Mouse (Mus musculus) hindbrain, embryonic 10.5 days (tissue): ENCODE measurements around the gene Spire2. TPM values are rescaled to one million over a fixed set of nuclear protein-coding genes. Genes with fewer than 3 reads are reported as not detected.

Experiments used
- DNase-seq: peaks from one replicate; pipeline ENCODE4 v3.0.0-alpha.2; 2017; ENCODE audit warnings: low spot score
- H3K27ac ChIP-seq: fragments of 300-500 bp; sonication (generic); 2 replicates; pipeline ENCODE4 v1.5.1; 2016; ENCODE audit warnings: mild to moderate bottlenecking, moderate library complexity
- H3K27me3 ChIP-seq: fragments of 300-500 bp; sonication (generic); 2 replicates; pipeline ENCODE4 v1.6.1; 2016; ENCODE audit warnings: mild to moderate bottlenecking; ENCODE audit not compliant: poor library complexity, insufficient read depth, severe bottlenecking
- H3K36me3 ChIP-seq: fragments of 300-500 bp; sonication (generic); 2 replicates; pipeline ENCODE4 v1.6.1; 2016; ENCODE audit warnings: mild to moderate bottlenecking, moderate library complexity
- H3K4me1 ChIP-seq: fragments of 300-500 bp; sonication (generic); replicated peaks from 2 replicates; pipeline ENCODE4 v1.6.1; 2016; ENCODE audit warnings: mild to moderate bottlenecking
- H3K4me3 ChIP-seq: fragments of 300-500 bp; sonication (generic); 2 replicates; pipeline ENCODE4 v1.5.1; 2016; ENCODE audit warnings: mild to moderate bottlenecking, moderate library complexity
- H3K9me3 ChIP-seq: fragments of 300-500 bp; sonication (generic); 2 replicates; pipeline ENCODE4 v1.6.1; 2016; ENCODE audit warnings: mild to moderate bottlenecking, moderate library complexity
- WGBS: fragments of 180-500 bp; shearing (Covaris S2); methylation state at CpG from one replicate; pipeline ENCODE4 v1.1.7; 2016; 5-methylcytosine and 5-hydroxymethylcytosine counted together
- polyA plus RNA-seq: library from polyadenylated mRNA; unstranded; fragments of >200 nt; fragmentation: Nextera tagmentation; extraction: Ambion mirVana; gene quantifications from 2 replicates; pipeline ENCODE4 v1.2.1, GENCODE M21; 2016

Gene Spire2
- polyA plus RNA-seq, 1 experiment from 2014 or later: 19.5 TPM

DNA sequence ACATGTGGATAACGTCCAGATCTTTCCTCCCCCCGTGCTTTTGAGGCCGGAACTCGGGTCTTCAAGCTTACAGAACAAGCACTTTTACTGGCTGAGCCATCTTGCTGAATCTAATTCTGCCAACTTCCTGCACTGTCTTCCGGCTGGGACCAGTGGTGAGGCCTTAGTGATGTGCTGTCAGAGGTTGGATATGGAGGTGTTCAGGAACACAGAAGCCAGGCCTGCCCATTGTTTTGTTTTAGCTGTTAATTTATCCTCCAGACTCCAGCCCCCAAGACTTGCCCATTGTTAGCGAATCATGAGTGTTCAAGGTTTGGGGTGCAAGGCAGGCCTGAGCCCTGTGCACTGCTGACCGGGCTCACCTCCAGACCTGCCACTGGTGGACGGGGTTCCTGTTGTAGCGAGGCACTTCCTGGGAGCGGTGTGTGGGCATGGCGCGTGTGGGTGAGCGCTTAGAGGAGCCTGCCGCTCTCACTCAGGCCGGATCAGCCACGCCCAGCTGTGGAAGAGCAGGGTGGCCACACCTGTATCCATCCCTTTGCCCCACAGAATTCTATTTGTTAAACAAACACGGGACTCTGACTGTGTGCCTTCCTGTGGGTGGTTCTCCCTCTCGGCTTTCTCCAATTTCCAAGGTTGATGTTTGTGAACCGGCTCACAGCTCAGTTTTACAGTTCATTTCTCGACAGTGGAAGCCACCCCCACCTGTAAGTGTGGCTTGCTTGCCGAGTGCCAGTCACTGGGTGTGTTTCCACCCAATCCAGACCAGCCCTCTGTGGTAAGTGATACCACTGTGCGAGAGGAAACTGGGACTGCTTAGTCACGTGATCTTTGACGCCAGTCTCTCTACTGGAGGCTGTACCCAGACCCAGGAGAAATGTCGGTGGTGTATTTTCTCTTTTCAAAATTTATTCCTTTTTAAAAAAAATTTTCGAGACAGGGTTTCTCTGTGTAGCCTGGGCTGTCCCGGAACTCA lies 8.8 kb downstream of the Spire2 start:
- H3K27ac ChIP-seq: no peak overlapping the region
- no peak overlapping the region for H3K4me3 ChIP-seq
- H3K27me3 ChIP-seq: no peaks in the 10 kb centered on the region
- H3K9me3 ChIP-seq: peaks cover 6% of the 10 kb centered on the region; the same call in 1 of the 2 replicates
- no peak for DNase-seq
- 0 out of 2 replicates have a peak, but pooled peaks cover 7% of the 10 kb centered on the region for H3K4me1 ChIP-seq
- peaks cover 18% of the 10 kb centered on the region for H3K36me3 ChIP-seq
- 86% methylated on average over 27 of the region's 27 CpGs for WGBS

GRCm38 (mm10) chr8:123342253-123342652 lies 9.7 kb downstream of the Spire2 start:
- H3K4me3 ChIP-seq: no peak overlapping the region
- H3K27me3 ChIP-seq: no peaks in the 10 kb centered on the region
- WGBS: 87% methylated on average over 8 of the region's 8 CpGs
- 0 out of 2 replicates have a peak, but pooled peaks cover 7% of the 10 kb centered on the region for H3K4me1 ChIP-seq
- no peak overlapping the region for H3K27ac ChIP-seq
- H3K9me3 ChIP-seq: peaks cover 6% of the 10 kb centered on the region; the same call in 1 of the 2 replicates
- H3K36me3 ChIP-seq: peaks cover 18% of the 10 kb centered on the region
- DNase-seq: no peak

- Histone ChIP-seq H3K4me1 (peaks cover 9% of the 10 kb centered on the region), H3K27ac (no peak overlapping the region), H3K27me3 (no peaks in the 10 kb centered on the region), H3K9me3 (peaks cover 6% of the 10 kb centered on the region; the same call in 1 of the 2 replicates), H3K4me3 (no peak overlapping the region), H3K36me3 (peaks cover 18% of the 10 kb centered on the region)
- DNase-seq: no peak
- 83% methylated on average over 7 of the region's 7 CpGs for WGBS
These were observed 10.4 kb downstream of the Spire2 start for GRCm38 (mm10) chr8:123342911-123343310.

GRCm38 (mm10) chr8:123343422-123343821 lies 10.9 kb downstream of the Spire2 start:
- H3K9me3 ChIP-seq: peaks cover 6% of the 10 kb centered on the region; the same call in 1 of the 2 replicates
- peaks cover 14% of the 10 kb centered on the region for H3K4me1 ChIP-seq
- H3K27ac ChIP-seq: no peak overlapping the region
- H3K36me3 ChIP-seq: peaks cover 23% of the 10 kb centered on the region
- 89% methylated on average over 12 of the region's 12 CpGs for WGBS
- no peak for DNase-seq
- no peak overlapping the region for H3K4me3 ChIP-seq
- H3K27me3 ChIP-seq: no peaks in the 10 kb centered on the region

DNA sequence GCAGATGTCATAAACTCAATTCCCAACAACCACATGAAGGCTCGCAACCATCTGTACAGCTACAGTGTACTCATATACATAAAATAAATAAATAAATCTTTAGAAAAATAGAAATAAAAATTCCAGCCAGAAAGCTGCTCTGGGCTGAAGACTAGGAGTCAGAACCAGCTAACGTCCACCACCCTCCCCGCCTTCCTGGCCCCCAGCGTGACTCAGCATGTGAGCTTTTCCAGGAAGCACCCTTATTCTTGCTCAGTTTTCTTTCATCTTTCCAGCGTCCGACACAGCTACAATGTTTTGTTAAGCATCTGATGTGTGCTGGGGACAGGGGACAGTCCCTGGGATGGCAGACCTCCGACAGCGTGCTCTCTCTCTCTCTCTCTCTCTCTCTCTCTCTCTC lies 12.6 kb downstream of the Spire2 start:
- no peak overlapping the region for H3K4me3 ChIP-seq
- no peaks in the 10 kb centered on the region for H3K27me3 ChIP-seq
- H3K27ac ChIP-seq: no peak overlapping the region
- 83% methylated on average over 8 of the region's 8 CpGs for WGBS
- DNase-seq: no peak
- peaks cover 23% of the 10 kb centered on the region for H3K4me1 ChIP-seq
- H3K36me3 ChIP-seq: peaks cover 22% of the 10 kb centered on the region
- H3K9me3 ChIP-seq: peaks cover under 1% of the 10 kb centered on the region; the same call in 1 of the 2 replicates

DNA sequence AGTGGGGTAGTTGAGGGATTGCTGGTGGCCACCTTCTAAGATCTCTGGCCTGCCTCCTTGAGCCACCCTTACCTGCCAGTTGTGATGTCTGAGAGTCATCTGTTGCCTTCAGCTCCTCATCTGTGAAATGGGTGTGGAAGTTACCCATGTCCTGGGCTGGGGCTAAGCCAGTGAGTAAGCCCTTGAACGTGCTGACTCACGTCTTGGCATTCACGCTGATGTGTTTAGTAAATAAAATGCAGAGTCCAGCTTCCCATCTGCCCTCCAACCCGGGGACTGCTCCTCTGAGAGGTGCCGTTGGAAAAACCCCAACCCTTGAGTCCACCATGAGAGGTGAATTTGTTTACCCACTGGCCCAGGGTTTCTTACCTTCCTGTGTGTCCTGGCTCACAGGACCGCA lies 13.3 kb downstream of the Spire2 start:
- Histone ChIP-seq H3K27me3 (no peaks in the 10 kb centered on the region), H3K27ac (no peak overlapping the region), H3K36me3 (peaks cover 22% of the 10 kb centered on the region), H3K4me3 (no peak overlapping the region), H3K4me1 (peaks cover 23% of the 10 kb centered on the region), H3K9me3 (no peaks in the 10 kb centered on the region)
- 89% methylated on average over 6 of the region's 6 CpGs for WGBS
- DNase-seq: no peak

GRCm38 (mm10) chr8:123347293-123347692 lies 14.8 kb downstream of the Spire2 start:
- H3K27me3 ChIP-seq: no peaks in the 10 kb centered on the region
- no peak overlapping the region for H3K27ac ChIP-seq
- H3K36me3 ChIP-seq: peaks cover 13% of the 10 kb centered on the region; the same call in 1 of the 2 replicates
- H3K9me3 ChIP-seq: no peaks in the 10 kb centered on the region
- peaks cover 22% of the 10 kb centered on the region for H3K4me1 ChIP-seq
- no peak overlapping the region for H3K4me3 ChIP-seq
- 84% methylated on average over 2 of the region's 2 CpGs for WGBS
- DNase-seq: no peak

- H3K36me3 ChIP-seq: peaks cover 13% of the 10 kb centered on the region; the same call in 1 of the 2 replicates
- DNase-seq: peak; percentile 54
These were observed 15.8 kb downstream of the Spire2 start for GRCm38 (mm10) chr8:123348237-123348843.

DNA sequence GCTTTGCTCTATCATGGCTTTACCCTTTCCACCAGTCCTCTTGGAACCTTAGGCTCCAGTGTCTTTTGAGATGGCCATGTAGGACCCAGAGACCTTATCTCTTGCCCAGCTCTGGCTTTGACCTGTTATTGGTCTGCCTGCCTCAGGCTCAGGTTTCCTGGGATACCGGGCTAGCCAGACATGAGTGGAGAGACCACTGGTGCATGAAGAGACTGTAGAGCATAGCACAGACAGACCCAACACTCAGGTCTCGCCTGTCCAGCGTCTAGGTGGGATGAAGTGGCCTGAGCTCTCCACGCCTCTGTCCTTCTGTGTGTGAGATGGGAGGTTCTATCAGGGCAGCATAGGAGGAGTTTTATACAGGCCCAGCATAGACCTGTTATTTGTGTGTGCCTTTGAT lies 16.6 kb downstream of the Spire2 start:
- WGBS: 79% methylated on average over 4 of the region's 4 CpGs
- no peak for DNase-seq
- Histone ChIP-seq H3K36me3 (peaks cover 13% of the 10 kb centered on the region; the same call in 1 of the 2 replicates), H3K27me3 (no peaks in the 10 kb centered on the region; the same call in 1 of the 2 replicates), H3K4me1 (peaks cover 36% of the 10 kb centered on the region), H3K9me3 (no peaks in the 10 kb centered on the region), H3K27ac (peak overlapping the region; percentile 20; the same call in 1 of the 2 replicates), H3K4me3 (no peak overlapping the region)

More at GRCm38 (mm10) chr8:123348237-123348843, 15.8 kb downstream of the Spire2 start:
- no peaks in the 10 kb centered on the region for H3K9me3 ChIP-seq
- no peak overlapping the region for H3K4me3 ChIP-seq
- H3K27ac ChIP-seq: peak overlapping the region; percentile 20; the same call in 1 of the 2 replicates
- no peaks in the 10 kb centered on the region for H3K27me3 ChIP-seq
- WGBS: 63% methylated on average over 9 of the region's 9 CpGs
- peaks cover 30% of the 10 kb centered on the region for H3K4me1 ChIP-seq

GRCm38 (mm10) chr8:123352118-123352517 lies 19.6 kb downstream of the Spire2 start:
- no peak for DNase-seq
- Histone ChIP-seq H3K36me3 (peaks cover 26% of the 10 kb centered on the region), H3K4me3 (no peak overlapping the region), H3K27me3 (no peaks in the 10 kb centered on the region; the same call in 1 of the 2 replicates), H3K9me3 (no peaks in the 10 kb centered on the region), H3K4me1 (peaks cover 38% of the 10 kb centered on the region), H3K27ac (no peak overlapping the region)
- 89% methylated on average over 12 of the region's 12 CpGs for WGBS

DNA sequence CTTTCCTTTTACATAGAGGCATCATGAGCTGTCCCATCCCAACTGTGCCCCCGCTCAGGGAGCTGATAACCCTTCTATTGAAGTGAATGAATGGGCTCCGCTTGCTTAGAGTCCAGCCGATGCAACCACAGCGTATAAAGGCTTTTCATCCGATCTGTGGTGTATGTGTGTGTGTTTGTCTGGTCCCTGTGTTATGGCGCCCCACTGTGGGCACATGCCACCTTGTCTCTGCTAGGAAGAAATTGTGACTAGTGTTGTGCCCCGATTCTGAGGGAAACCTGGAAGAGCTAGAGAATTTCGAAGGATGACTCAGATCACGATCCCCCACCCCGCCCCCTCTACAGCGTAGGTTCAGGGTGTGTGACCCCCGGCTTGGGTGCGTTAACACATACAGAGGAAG lies 20.3 kb downstream of the Spire2 start:
- Histone ChIP-seq H3K27ac (no peak overlapping the region; the same call in 1 of the 2 replicates), H3K4me3 (no peak overlapping the region), H3K4me1 (peaks cover 37% of the 10 kb centered on the region), H3K36me3 (peaks cover 32% of the 10 kb centered on the region), H3K9me3 (no peaks in the 10 kb centered on the region), H3K27me3 (no peaks in the 10 kb centered on the region; the same call in 1 of the 2 replicates)
- 60% methylated on average over 13 of the region's 13 CpGs for WGBS
- DNase-seq: peak; percentile 53

DNA sequence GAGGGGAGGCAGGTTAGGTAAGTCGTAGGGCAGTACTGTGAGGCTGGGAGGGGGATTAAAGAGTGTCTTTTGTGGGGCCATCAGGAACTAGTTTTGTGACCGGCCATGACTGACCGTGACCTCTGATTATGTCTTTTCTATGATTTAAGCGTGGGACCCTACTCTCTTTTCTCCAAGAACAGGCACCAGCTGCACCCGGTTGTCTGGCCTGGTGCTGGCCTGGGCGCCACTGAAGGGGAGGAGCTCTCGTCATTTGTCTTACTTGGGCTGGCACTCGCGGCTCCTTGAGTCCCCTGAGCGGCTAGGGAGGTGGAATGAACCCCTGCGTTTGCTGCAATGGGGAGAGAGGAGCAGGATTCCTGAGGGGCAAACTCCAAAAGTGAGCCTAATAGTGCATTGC lies 20.7 kb downstream of the Spire2 start:
- WGBS: 51% methylated on average over 11 of the region's 11 CpGs
- Histone ChIP-seq H3K4me1 (peaks cover 33% of the 10 kb centered on the region), H3K36me3 (peaks cover 33% of the 10 kb centered on the region), H3K27ac (no peak overlapping the region; the same call in 1 of the 2 replicates), H3K27me3 (no peaks in the 10 kb centered on the region; the same call in 1 of the 2 replicates), H3K4me3 (no peak overlapping the region), H3K9me3 (no peaks in the 10 kb centered on the region)
- DNase-seq: no peak
